Mouse (Mus musculus): Measurements from ENCODE around the gene Dagla.

Gene Dagla

GRCm38 (mm10) chr19:10203848-10204615 is 100.6 kb downstream of the Dagla start, which contains the start of the genes Tmem258 and Fen1:
Gene Tmem258 (plus strand): TSS chr19:10204014.
Gene Fen1 (minus strand): TSS chr19:10204169.
- DNase-seq (ENCODE audit: inconsistent age in 2 of 2, low spot score in 1 of 2): peak; percentile 92 to 99

- DNase-seq (ENCODE audit: inconsistent age in 2 of 2, low spot score in 1 of 2): peak in 1 of 2 experiments; percentile 17
These were observed 101.4 kb downstream of the Dagla start for GRCm38 (mm10) chr19:10203146-10203847.

GRCm38 (mm10) chr19:10198723-10199122 is 106.0 kb downstream of the Dagla start:
- DNase-seq (ENCODE audit: inconsistent age in 2 of 2, low spot score in 1 of 2): peak; percentile 82 to 93

- no peak for DNase-seq (ENCODE audit: inconsistent age in 2 of 2, low spot score in 1 of 2)
These were observed 106.4 kb downstream of the Dagla start for GRCm38 (mm10) chr19:10198286-10198685.

GRCm38 (mm10) chr19:10197130-10197529 is 107.5 kb downstream of the Dagla start:
- peak in 1 of 2 experiments; percentile 26 for DNase-seq (ENCODE audit: inconsistent age in 2 of 2, low spot score in 1 of 2)

Measured in adrenal gland, adult (tissue).